Mouse (Mus musculus) mesoderm, embryonic 11.5 days (tissue): ENCODE data around the gene Arhgap15.

Source experiments
- DNase-seq: peaks from one replicate; pipeline ENCODE4 v3.0.0-alpha.2; 2012; ENCODE audit warnings: low read depth, low spot score

The Arhgap15 gene

DNA sequence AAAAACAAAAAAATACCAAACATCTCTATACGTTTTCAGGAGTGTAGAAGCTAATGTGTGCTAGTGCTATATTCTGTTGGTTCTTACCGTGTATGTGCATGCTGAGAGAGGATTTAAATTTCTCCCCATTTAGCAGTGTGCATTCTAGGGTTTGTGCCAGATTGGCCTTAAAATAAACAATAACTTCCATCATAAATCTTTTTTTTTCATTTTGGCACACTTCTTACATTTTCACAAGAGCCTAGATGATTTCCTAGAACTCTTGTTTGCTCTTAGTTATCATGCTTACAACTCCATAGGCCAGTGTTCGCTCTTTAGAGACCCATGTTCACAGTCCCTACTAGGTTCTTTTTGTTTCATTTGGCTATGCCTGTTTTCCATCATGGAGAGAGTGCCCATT is 362.7 kb downstream of the Arhgap15 start:
- no peak for DNase-seq

DNA sequence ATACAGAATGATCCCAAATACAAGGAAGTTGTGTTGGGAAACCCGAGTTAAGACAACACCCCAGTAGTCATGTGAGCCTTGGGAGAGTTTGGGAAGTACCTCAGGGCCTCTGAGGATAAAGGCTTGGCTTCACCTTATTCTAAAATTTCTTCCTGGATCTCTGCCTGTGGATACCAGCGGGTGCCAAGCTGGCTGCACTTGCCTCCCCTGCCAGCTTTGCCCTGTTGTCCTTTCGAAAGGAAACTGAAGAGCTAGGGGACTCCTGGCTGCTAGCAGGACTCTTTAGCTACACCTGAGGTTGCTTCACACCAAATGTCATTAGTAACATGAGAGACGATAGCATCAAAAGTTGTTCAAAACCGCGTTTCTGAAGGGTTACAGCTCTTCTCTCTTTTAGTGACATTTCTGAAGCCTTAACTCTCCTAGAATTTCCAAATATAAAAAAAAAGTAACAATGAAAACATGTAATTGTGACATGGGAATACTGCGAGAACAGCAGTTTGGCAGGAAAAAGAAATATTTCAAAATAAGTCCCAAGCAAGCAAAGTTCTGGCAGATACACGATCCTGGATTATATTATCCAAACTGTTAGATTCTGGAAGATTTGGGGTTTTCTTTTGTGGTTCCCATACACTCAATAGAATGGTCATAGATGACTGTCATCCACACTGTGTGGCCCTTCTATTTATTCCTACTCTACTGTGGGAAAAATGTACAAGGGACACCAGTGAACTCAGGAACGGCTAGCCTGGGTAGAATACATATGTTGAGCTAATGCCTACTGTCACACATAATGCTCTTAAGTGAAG is 364.6 kb downstream of the Arhgap15 start:
- no peak for DNase-seq

DNA sequence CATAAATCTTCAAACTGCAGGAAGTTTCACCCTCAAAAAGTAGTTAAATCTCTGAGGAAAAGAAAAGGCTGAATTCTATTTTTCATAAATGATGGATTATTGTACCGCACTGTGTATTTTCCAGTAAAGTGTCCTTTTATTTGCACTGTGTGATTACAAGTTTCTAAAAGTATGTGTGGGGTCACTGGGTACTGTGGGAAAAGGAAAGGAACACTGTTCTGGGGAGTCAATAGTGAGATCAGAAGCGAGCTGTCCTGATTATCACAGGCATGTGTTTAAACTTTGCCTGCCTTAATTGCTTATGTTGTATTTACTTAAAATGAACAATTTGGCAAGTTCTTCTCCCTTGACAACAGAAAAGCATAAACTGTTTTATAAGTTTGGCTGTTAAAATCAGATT is 365.7 kb downstream of the Arhgap15 start:
- DNase-seq = no peak

DNA sequence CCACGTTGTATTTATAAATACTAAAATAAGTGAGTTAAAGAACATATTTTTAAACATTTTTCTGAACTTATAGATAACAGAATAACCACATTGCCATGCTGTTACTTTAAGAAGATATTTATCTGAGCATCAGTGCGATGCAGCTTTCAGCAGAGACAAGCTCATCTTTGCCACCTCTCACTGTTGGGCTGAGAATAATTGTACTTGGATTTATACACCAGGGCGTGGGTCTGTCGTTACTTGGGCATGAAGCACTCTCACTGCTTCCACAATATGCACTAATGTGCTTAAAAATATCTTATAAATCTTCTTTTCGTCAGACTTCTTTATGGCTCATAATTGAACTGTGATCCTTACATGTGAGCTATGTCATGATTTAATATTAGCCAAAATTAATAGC is 372.5 kb downstream of the Arhgap15 start:
- no peak for DNase-seq

DNA sequence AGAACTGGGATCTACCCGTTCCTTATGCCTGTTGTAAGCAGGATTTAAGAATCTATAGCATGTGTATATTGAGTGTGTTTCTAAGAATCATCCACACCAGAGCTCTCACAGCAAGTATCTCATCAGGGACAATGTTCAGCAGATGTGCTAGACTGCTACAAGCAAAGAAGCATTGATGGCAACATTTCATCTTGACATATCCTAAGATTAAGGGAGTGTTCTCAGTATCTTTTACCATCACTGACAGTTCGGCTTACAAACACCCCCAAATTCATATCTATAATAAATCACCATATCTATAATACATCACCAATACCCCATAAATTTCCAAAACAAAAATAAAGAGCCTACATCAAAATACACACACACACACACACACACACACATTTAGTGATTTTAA is 374.6 kb downstream of the Arhgap15 start:
- no peak for DNase-seq

DNA sequence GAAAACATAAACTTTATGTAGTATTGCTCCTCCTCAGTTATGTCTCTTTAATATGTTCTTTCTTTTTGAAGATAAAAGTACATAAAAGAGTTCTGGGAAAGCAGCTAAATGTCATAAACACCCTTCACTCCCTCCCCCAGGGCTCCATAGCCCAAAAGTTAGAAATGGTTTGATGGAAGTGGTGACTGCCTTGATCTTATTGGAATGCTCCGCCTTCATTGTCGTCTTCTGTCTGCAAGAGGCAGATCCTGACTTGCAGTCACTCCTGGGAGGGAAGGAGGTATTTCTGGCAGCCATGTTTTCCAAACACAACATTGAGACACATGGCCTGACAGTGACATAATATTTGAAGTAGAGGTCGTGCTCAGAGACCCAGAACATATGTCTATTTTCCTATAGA is 375.5 kb downstream of the Arhgap15 start:
- DNase-seq = no peak

DNA sequence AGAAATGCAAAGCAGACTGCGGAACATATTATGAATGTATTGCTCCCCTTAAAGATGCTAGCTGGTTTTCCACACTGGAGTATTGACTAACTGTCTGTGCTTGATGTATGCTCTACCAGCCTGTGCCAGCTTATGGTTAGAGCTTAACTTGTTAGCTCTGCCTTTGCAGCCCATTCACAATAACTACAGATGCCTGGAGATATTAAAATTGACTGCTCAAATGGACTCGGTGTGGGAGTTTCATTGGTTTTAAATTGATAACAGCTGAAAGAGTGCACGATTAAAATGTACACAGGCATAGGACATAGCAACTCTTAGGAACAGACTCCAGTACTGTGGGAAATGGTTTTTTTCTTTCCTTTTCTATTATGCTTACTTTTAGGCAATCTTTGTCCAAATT is 376.1 kb downstream of the Arhgap15 start:
- peak; percentile 13 for DNase-seq

DNA sequence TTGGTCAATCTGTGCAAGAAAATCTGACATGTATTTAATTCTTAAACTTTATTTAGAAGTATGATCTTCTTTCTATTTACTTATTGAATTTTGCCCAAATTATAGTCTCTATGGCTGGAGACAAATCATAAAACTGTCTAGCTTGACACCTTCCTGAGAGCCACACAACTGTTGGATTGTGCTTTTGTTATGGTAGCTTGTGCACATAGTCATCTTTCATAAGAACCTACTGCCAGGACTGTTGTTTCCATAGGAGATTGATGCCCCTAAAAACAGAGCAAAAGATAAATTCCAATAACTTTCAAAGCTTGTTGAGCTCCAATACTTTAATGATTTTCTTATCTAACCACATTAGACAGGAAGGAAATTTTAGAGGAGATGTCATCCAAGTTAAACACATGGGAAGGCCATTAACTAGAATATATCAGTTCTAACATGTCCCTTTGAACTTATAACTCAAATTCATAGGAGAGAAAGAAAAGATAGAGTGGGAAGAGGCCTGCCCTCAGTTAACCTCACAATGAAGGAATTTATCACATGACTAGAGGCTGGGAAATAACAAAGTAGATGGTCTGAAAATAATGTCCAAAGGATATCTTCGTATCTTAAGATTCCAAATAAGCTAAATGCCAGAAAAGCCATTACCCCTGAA is 377.5 kb downstream of the Arhgap15 start:
- DNase-seq = no peak

DNA sequence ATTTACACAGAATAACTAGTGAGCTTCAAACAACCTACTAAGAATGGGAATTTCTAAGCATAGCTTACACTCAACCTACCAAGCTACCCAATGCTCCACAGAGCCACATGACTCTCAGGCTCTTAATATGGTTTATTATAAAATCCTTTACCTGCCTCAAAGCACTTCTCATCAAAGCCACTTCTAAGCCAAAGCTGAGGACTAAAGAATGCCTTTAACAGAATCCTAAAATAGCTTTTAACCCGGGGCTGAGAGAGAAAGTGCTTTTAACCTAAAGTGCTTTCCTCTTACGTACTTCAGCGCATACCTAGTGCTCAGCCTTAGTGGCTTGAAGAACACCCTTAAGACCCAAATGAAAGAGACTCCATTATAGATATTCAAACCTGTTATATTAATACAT is 380.9 kb downstream of the Arhgap15 start:
- no peak for DNase-seq

DNA sequence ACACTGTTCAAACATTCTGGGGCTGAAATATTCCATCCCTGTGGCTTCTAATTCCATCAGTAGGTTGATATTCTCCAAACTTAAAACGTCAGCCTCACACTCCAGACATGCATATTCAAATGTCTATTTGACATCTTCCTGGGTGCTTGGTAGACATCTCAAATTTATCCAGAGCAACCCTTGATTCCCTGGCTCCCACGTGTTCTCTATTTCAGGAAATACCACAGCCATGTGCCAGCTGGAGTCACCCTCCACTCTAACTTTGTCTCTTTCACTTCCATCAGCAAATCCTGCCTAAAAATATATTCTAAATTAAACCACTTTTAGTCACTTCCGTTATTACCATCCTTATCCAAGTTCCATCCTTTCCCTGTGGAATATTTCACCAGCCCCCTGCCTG is 382.6 kb downstream of the Arhgap15 start:
- DNase-seq = no peak

DNA sequence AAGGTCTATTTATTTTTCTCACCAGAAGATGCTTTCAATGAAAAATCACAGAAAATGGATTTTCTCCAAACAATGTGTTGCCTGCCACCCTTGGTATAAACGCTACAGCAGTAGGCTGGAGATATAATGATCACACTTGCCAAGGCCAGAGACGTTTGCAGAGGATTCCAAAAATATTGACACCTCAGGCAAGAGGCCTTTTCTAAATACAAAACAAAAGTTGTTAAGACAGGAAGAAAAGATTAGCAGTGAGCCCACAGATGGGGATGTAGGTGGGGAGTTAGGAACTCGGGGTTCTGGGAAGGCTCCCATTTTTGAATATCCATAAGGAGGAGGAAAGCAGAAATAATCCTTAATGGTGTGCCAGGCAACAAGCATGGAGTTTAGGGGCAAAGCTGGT is 386.2 kb downstream of the Arhgap15 start:
- DNase-seq = no peak

DNA sequence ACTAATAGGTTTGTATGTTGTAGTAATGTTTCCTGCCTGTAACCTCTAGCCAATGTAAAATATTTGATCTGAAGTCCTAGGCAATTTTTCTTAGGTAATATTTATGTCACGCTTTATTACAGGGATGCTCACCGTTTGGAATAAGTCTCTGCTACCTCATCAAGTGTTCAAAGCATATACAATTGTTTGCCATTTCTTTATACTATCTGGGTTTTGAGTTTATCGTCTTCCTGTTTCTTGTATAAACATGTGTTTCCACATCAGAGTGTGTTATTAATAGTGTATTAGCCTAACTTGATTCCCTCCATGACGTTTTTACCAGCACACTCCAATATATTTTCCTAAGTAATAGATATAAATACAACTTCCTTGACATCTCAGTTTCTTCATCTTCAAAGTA is 391.8 kb downstream of the Arhgap15 start:
- no peak for DNase-seq

DNA sequence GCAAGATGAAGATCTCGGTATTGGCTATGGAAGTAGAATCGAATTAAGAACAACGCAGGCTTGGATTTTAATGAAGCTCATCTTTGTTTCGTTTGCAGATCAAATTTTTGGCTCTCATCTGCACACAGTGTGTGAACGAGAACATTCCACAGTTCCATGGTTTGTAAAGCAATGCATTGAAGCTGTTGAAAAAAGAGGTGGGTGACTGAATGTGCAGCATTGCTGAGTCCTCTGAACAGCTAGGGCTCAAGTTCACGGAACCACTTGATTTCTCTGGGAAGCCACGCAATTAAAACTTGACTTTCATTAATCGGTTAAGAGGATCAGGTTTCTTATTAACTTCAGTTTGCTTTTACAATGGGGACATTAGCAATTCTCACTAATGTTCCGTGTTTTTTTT is 393.5 kb downstream of the Arhgap15 start:
- DNase-seq = no peak

DNA sequence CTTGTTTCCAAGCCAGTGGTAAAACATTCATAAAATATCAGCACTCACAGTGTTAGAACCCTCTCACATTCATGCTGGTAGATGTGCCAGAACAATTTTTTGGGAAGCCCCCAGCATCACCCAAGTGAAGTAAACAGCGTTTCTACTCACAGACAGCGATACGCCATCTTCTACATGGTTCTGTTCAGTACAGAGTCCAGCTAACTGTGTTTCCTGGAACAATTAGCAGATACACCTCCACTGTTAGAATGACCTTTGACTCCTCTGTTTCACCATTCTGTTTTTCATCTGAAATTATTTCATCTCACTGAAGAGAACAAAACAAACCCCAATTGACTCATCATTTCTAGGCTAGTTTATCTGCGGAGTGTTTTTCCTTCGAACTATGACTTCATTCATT is 394.0 kb downstream of the Arhgap15 start:
- no peak for DNase-seq

DNA sequence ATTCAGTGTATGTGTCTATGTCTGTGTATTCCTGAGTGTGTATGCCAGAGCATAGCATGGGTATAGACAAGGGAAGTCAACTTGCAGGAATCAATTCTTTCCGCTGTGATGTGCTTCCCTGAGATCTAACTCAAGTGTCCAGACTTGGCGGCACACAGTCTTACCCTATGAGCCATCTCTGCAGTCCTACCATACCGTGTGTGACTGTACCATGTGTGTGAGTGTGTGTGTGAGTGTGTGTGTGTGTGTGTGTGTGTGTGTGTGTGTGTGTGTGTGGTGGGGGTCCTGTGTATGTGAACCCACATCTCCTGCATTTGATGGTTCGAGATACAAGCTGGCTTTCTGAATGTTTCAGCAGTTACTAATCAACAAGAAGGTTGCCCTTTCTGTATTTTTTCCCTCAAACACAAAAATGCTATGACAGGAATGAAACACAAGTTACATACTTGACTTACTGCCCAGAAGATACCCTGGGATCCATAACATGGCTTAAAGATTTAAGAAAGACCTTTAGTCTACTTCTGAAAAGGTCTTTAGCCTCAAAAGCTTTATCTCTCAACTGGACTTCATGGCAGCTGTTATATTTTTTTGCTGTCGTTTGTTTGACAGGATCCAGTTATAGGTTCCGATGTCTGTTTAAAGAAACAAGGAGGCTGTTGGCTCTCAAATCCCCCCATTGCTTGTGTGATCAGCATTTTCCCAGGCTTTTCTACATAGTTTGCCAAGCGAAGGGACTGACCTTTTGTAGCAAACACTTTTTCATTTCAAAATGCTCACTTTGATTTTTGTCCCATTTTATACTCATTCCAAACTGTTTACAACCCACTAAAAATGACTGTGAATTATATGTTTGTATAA is 397.7 kb downstream of the Arhgap15 start:
- no peak for DNase-seq

DNA sequence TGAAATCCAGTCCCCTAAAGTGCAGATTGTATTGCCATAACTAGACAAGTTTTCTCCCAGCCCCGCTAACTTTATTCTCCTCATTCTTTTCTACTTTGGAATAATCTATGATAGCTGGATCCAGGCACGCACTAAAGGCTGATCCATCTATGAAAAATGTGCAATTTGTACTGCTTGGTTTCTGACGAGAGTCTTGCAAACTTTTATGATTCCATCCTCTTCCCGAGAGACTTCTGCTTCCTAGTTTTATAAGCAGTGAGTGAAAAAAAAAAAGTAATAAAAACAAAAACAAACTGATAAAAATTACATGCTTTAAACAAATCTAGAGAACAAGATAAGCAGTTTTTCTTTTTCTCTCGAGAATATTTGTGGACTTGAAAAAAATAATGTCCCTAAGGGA is 398.9 kb downstream of the Arhgap15 start:
- DNase-seq = no peak

DNA sequence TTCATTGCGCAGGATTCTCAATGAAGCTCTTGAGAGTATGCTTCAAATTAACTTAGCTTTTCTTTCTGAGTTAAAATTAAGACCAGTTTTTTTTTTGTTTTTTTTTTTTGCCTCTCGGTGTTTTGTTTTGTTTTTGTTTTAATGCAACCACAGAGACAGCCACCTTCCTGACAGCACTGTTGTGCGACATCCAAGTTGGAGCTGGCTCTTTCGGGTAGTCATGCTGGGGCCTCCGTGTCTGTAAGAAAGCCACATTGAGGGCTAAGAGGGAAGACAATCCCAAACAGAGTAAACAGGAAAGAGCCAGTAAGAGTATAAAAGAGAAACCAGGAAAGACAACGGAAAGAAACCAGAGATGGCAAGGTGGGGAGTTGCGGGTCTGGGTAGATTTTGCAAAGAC is 399.3 kb downstream of the Arhgap15 start:
- DNase-seq = no peak

DNA sequence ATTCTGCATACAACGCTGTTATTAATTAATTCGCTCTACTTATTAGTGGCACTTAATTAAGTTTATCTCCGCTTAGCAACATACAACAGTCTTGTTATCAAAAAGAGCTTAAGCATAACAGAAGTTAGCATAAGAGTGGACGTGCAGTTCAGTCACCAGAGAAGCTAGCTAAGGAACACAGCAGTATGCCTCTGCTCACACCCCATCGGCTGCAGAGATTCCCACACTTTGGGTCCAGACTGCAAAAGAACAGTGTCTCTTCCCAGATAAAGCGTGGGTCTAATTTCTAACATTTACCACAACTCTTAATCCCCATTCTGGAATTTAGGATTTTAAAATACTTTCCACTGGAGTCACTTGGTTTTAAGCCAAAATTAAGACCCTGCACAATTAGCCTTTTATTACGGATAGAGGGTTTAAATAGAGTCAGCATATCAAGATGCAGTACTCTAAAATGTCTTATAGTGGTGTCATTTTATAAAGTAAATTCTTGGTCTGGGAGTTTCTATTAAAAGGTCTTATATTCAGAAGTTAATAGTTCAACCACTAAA is 400.0 kb downstream of the Arhgap15 start:
- no peak for DNase-seq

DNA sequence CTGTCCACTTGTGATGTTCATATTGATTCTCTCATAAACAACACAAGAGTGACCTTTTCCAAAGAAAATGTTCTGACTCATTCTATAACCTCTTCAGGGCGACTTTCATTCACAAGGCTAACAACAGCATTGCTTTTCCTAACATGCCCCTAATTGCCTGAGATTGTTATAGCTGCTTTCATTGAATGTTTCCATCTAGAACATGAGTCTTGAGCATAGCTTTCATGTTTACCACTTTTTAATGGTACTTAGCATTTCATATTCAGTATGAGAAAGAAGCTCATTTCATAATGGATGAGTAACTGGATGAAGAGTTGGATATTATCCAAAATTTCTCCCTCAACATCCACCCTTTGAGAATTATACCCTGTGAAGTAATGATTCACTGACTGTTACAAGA is 403.7 kb downstream of the Arhgap15 start:
- no peak for DNase-seq

DNA sequence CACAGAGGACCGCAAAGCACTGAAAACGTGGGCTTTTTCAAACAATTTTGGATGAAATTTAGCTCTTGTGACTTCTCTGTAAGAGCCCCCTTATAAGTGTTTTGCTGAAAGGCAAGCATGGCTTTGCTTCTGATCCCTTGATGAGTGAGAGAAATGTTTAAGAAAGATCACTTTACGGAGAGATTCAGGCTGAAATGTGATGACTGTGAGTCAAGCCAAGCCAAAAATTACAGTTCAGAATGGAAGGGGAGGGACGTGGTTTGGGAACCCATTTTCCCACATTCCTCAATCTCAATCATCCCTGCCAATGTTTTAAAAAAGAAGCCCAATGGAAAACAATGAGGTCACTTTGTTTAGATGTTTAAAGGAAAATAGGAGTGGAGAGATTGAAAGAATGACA is 411.7 kb downstream of the Arhgap15 start:
- DNase-seq = no peak

DNA sequence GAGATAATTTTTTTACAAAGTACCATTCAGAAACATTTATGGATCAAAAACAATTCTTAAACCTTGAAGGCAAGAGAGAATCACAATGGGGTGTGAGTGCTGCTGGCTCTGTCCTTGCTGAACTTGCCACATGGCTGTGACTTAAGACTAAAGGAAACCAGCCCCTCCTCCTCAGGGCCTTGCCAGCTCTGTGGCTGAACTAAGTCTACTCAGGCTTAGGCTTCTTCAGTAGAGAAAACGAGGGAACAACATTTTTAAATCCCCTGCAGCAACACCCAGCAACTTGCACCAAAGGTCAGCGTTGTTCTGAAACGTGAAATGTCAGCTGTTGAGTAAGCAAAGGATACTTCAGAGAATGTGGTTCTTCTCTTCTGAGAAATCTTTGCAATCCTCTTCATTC is 417.2 kb downstream of the Arhgap15 start:
- no peak for DNase-seq

DNA sequence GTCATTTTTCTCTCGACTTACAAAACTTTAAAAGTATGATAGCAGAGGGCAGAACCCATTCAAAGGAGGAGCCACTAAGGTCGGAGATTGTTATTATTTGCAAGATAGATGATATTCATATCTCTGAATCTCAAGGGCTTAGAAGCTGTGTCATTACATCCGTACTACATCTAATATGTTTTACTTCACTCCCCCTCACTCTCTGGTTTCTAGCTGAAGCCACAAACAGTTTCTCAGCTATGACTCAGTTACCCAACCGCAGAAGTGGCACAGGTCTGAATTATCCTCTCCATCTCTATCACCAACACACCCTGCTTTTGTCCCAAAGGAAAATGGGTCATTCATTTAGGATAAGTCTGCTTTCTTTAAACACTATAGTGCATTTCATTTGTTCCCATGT is 418.1 kb downstream of the Arhgap15 start:
- no peak for DNase-seq
